Mouse (Mus musculus): ENCODE data around the gene Sgms1.

Sgms1 gene

DNA sequence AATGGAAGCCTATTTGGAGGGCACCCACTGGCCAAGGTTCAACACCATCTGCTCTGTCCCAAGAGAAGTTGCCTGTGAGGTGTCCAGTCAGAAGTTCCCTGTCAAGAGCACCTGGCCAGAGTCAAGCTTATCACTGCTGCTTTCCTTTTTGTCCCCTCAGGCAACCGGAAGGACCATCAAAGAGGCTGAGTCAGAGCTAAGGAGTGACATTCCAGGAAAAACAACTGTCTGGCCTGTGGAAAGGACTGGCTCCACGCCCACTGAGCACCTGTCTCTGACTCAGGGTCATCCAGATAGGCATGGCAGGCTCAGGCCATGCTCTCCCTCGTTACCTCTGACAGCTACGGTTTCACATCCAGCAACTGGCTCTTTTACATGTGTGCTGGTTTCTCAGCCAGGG, 147.4 kb downstream of the Sgms1 start:
- DNase-seq (ENCODE audit: low spot score), result no peak

DNA sequence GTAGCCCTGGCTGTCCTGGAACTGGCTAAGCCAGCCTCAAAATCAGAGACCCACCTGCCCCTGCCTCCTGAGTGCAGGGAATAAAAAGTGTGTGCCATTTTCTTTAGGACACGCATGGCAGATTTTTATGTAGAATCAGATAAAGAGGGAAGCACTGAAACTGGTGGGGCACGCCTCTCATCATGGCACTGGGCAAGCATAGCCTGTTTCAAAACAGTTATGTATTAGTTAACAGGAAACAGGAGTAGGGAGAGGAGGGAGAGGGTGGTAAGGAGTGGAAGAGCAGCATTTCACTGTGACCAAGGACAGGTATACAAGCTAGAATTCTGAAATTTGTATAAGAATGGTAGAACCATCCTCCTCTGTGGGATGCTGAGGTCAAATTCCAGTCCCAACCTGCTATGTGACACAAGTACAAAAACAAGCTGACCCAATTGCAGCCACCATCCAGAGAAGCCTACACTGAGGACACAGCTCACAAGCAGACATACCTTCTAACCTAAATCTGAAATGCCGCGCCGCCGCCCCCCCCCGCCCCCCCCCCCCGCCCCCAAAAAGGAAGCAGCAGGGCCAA, 149.0 kb downstream of the Sgms1 start:
- no peak for DNase-seq (ENCODE audit: low spot score)

DNA sequence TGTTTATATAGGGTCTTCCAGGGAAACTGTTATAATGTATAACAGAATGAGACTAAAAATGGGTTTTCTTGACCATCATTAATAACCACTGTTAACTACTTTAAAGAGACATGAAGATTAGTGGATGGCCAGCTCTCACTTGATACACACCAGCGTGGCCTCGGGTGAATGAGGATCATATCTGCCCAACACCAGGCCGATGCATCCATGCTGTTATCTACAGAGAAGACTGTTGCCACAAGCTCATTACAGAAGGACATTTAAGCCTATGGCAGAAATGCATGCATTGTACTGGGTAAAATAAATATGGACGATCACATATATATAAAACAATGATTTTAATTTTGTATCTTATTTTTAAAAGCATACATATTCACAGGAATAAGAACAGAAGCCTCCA, 149.6 kb downstream of the Sgms1 start:
- DNase-seq (ENCODE audit: low spot score), result no peak

DNA sequence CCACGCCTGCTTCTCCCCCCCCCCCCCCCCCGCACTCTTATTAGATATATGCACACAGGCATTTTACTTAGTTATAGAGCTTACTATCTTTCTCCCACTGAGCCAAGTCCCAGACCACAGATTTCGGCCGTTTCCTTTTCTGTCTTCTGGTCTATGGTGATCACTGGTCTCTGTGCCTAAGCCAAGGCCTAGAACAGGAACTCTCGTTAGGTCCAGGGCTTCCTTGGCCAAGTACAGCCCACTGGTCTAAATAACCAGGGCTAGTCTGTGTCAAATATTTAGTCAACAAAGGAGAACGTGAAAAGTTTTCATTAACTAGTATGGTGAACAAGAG, 150.1 kb downstream of the Sgms1 start:
- no peak for DNase-seq (ENCODE audit: low spot score)

DNA sequence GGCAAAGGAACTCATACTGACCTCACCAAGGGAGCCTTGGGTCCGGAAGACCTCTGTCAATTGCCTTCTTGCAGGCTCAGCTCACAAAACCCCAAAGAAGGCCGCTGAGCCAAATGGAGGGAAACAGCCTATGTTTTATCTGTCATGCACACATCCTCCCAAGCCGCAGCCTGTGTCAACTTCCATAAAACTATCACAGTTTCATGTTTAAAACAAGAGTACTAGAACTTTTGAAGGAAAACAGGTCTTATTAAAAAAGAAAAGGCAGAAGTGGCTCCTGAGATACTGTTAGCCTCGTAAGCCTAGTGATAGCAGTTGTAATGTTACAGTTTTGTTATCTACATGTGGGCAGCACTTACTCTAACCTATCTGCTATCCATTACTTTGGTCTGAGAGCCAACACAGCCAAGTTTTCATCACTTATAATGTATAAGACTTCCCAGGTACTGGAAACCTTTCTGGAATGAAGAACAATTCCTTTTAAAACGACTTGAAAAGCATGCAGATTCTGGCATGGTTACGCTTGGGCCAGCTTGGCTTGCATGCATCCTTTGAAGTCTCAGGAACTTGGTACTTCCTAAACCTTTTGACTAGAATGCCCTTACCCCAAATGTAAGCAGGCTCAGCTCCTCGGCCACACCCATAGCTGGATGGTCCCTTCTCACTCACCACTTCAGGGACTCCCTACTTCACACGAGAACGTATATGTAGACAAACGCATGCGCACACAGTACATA, 150.6 kb downstream of the Sgms1 start:
- DNase-seq (ENCODE audit: low spot score), result no peak

DNA sequence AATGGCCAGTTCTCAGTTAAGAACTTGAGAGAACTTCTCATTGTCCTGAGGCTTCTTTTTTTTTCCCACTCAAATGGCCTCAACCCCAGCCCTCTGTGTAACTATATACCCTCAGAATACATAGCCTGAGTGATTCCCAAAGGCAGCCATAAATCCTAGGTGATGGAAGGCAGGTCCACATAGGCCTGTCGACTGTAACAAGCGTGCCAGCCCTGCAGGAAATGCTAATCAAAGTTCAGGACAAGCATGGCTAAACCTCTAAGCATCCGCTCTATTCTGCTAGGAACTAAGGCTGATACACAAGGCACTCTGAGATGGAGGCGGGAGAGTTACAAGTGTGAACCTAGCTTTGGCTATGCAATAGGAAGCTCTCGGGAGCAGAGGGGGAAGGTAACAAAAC, 151.8 kb downstream of the Sgms1 start:
- DNase-seq (ENCODE audit: low spot score), result peak; percentile 43

DNA sequence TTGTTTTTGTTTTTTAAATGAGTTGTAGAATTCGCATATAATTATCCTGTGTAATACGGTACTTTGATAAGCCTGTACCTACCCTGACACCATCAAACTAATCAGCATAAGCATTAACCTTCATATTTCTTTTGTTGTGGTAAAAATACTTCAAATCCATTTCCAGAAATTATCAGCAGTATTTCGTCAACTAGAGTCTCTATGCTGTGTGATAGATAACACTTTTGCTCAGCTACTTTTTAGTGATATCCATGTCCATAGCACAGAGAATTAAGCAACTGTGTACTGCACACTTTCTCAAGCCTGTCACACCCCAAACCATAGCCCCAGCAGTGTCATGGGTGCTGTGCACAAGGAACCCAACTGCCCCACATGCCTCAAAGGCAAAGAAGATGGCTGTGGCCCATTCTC, 152.3 kb downstream of the Sgms1 start:
- DNase-seq (ENCODE audit: low spot score), result no peak

DNA sequence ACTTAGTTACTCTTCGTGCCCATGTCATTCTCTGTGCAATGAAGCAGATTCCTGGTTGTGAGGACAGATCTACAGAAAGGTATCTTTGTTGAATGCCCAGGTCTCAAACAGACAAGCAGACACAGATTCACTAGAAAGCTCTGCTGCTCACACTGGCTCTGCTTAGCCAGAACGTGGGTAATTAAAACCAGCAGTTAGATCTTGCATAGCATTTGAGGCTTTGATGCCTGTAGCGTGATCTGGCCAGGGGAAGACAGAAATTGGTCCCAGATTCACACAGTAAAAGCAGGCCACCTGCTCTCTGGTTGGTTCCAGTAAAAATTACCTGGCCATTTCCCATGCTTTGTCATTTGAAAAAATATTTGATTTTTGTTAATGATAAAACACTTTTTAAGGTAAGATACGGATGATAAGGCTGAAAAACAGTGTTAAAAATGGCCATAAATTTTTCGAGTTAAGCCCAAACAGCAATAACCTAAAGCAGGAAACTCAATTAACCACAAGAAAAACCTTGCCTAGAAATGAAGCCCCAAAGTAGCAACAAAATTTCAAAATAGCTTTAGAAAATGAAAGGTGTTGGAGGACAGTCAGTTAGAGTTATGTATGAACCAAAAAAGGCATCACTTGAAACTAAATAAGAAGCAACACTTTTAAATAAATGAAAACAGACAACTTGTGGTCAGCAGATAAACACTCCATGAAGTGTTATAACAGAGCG, 154.6 kb downstream of the Sgms1 start:
- DNase-seq (ENCODE audit: low spot score), result peak; percentile 56

DNA sequence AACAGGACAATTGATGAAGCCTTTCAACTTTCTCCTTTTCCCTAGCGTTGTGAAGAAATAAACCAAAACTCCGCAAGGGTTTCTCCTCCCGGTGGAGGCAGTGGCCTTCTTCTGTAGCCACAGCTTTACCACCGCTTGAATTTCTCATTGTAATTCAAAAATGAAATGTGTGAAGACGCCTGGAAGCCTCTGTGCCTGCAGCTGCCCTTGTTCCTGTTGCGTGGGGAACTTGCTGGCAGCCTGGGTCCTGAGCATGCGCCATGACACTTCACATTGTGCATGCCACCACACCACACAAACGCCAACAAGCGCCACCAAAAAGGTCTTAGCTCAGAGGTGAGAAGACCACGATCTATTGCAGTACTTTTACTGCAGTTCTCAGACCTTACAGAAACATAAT, 158.2 kb downstream of the Sgms1 start:
- DNase-seq (ENCODE audit: low spot score), result no peak

DNA sequence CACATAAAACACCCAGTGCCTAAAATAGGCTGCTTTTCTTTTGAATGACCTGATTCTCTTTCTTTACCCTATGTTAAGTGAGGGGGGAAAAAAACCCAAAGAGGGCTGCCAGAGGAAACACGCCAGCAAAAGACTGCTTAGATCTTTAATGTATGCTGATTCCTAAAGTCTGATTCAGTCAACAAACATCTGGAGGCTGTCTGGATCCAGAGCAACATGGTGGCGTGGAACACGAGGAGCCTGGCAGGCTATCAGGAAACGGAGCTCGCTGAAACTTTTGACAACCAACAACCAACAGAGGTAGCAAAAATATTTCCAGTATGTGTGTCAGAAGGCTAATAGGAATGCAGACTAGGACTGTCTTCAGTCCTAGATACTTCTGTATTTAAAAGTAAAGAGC, 158.7 kb downstream of the Sgms1 start:
- no peak for DNase-seq (ENCODE audit: low spot score)

DNA sequence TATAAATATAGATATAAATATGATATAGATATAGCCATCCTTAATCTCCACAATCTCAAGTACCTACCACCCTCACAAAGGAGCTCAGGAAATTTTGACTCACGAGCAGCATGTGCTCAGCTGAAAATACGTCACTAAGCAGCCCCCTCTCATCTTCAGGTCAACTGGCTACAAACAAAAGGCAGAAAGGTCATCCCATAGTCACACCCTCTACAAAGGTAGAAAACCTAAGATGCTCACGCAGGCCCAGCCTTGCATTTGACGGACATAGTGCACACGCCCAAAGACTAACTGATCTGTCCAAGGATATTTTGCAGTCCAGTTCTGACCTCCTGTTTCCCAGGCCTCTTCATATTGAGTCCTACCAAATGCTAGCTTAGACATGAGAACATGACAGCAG, 159.2 kb downstream of the Sgms1 start:
- DNase-seq (ENCODE audit: low spot score), result no peak

DNA sequence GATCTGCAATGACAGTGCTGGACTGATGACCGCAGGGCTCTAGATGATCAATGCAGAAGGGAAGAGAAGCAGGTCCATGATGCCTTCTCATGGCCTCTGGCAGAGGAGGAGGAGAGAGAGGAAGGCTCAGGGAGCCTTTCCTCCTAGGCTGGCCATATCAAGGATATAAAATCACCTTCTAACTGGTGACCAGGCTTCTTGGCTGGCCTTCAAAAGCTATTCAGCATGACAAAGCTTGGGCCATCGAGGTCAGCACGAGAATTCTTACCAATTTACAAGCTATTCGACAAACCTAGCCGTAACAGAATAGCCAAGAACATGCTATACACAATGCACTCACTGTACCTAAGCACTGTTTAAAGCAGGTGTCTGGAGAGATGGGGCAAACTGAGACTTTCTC, 159.7 kb downstream of the Sgms1 start:
- DNase-seq (ENCODE audit: low spot score), result no peak

DNA sequence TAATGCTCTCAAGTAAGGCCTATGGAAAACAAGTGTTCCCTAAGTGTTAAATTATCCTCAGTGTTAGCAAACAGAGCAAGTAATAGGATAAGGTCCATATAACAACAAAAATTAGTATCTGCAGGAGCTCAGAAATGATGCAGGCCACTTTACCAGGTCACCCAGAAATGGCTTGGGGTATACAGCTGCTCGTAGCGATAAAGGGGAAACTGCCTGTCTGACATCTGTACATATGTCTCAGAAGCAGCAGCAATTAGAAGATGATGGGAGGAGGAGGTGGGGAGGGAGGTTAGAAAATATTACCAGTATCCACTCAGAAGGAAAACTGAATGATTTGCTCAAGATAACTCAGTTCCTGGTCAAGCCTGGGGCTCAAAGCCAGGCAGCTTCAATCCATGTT, 162.3 kb downstream of the Sgms1 start:
- DNase-seq (ENCODE audit: low spot score), result no peak

DNA sequence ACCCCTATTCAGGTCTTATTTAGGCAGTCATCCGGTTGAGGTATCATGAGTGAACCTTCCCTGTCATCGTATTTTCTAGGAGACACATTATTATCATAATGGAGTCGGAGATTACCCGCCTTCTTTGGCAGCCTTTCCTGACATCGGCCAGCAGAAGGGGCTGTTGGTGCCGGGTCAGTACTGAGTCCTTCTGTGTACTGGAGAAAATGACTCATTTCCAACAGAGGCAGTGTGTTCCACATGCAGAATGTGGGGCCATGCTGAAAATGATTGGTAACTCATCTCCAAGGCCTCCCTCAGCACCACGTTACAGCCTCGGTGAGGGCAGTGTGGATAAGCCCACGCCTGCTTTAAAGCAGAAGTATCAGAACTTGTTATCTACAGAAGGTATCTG, 164.4 kb downstream of the Sgms1 start:
- no peak for DNase-seq (ENCODE audit: low spot score)

DNA sequence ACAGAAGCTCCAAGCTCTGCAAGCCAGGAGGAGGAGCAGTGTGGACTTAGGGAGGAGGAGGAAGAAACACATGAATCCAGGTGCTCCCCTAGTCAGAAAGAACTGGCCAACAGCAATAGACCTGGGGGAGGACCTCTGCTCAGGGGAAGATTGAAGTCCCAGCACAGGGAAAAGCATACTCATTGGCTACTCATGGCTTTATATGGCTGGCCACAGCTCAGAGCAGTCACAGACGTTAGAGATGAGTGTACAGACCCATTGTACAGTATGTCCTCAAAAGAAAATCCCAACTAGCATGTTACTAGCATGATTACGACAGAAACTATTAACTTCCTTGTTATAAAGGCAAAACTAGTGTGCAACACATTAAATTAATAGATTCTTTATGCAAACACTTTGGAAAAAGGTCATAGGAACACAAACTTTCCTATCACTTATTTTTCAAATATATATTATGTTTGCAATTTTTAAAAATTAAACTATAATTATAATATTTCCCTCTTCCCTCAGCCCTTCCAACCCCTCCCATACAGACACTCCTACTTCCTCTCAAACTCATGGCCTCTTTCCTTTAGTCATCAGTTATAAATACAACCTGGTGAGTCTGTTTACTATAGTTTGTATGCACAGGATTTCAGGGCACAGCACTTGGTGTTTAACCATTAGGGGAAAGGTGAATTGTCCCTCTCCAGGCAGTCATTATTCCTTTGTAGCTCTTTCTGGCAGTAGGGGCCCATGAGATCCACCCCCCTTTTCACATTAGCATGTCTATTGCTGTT, 165.0 kb downstream of the Sgms1 start:
- no peak for DNase-seq (ENCODE audit: low spot score)

DNA sequence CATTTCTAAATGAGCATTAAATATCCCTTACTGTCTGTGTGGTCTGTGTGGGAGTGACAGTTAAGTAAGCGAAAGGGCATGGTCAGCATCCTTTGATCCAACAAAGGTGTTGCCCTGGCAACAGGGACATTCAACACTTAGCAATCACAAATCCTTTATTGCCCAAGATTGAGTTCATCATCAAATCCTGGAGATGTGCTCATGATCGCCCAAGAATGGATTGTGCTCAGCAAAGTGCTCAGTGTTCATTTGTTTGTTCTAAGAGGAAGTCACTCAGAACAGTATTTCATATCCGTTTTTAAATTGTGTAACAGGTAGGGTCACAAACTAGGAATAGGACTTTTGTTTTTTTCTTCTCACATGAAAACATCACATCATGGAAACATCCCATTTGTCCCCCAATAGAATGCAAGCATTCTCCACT, 165.8 kb downstream of the Sgms1 start:
- peak; percentile 19 for DNase-seq (ENCODE audit: low spot score)

DNA sequence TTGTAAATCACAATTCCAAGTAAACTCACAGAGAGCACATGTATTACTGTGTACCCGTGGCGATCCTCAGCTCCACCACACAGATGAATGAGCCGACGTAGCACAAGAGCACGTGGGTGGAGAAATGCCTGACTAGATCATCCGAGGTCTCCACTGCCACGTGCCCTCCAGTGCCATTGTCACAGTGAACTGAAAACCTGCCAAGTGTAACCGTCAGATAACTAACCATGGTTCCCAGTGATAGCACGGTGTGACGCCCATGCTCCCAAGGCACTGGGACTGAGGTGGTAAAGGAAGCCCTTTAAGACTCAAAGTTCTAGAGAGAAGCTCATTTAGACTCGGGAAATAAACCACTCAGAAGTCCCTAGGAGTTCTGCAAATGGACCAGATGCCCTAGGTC, 167.4 kb downstream of the Sgms1 start:
- no peak for DNase-seq (ENCODE audit: low spot score)

DNA sequence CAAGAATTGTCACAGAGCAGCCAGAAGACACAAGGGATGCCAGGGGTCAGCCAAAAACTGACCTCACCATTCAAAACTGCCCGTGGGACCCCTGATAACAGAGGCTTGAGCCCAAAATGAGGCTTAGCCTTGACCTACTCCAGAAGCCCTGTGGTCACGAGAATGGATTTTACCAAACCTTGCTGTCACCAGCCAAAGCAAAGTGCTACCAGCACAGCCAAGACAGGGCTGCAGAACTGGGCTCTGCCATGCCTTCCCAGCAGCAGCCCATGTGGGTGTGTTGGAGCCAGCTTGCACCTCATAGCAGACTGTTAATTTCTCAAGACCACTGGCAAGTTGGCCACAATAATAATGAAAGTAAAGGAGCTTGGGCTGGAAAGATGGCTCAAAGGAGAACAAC, 168.5 kb downstream of the Sgms1 start:
- DNase-seq (ENCODE audit: low spot score), result no peak

DNA sequence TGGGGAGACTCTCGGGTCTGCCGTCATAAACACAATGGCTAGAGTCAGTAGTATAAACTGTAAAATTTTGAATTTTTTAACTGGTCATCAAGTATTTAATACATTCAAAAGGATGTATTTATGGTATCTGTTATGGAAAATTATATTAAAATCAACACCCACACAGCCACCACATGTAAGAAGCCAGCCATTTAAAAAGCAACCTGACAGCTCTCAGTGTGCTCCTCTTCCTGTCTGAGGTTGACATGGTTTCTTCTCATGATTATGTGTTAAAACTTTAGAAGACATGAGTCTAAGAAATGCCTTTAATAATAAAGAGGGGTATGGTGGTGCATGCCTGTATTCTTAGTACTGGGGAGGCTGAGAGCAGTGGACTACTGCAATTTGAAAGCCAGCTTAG, 172.8 kb downstream of the Sgms1 start:
- DNase-seq (ENCODE audit: low spot score), result no peak

DNA sequence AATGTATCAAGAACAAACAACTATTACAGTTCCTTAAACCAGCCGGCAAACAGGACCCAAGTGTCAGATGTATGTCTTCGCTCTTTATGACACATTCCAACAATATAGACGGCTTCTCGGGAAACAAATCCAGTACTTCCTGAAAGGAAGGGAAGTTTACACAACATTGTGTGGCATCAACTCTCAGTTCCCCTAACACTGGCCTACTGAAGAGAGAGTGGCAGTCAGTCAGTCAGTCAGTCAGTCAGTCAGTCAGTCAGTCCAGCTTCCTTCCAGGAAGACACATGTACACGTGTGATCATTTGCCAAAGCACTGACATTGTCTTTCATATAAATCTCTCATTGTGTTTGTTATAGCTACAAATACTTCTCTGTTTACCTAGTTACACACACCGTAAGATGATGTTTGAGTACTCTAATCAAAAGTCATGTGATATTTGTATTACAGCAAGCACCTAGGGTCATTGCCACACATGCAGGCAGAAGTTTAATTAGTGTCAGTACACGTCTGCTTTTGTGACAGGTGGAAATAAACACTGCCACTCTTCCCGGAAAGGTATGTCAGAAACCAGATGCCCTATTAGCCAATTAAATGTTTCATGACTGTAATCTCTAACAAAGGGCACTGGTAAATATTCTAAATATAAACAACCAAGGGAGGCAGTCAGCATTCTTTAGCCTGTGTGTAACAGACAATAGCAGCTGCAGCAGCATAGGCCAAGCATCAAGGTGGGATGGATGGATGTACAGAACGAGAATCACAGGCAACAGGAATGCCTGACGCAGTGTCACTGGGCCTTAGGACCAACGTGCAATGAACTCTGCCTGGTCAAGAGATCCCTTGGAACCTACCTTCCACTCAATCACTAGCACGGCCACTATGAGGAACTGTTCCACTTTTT, 174.4 kb downstream of the Sgms1 start:
- no peak for DNase-seq (ENCODE audit: low spot score)

DNA sequence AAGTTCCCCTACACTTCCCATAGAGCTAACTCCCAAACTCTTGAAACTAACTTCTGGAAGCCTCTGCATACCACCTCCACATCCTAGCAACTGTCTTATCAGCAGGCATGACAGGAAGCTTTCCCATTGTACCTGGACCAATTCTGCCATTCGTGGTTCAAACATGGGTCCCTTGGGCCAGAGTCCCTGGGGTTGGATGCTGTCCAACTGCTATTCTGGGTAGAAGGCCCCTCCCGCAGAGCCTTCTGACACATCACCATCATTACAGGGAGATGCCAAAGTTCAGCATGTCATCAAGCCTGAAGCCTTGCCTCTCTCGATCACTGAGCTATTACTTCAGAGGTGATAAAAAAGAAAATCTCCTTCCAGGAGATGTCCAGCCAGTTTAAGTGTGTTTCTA, 175.9 kb downstream of the Sgms1 start:
- DNase-seq (ENCODE audit: low spot score), result no peak

DNA sequence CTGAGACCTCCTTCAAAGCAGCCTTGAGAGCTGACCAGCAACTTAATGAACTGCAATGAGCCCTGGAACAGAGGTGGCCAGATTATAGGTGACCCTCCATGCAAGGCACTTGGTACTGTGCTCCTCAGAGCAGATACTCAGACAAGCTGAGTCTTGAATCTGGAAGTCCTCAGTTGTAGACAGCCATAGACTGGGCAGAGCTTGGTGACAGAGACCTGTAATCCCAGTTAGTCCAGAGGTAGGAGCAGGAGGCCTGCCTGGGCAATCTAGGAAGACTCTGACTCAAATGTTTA, 178.3 kb downstream of the Sgms1 start:
- no peak for DNase-seq (ENCODE audit: low spot score)
